Mouse (Mus musculus): ENCODE results near the gene Ddah2.

DNA sequence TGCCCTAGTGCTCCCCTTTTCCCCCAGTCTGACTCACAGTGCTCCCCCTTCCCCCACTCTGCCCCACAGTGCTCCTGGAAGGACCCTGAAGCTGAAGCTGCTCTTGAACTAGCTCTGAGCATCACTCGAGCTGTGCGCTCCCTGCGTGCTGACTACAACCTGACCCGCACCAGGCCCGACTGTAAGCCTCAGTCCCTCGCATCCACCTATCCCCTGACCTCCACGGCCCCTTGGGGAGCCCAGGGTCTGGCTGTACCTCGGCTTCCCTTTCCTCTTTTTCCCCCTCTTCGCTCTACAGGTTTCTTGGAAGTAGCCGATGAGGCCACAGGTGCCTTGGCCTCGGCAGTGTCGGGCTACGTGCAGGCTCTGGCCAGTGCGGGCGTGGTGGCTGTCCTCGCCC is 43.5 kb upstream of the Ddah2 start:
- TF ChIP-seq CTCF (IDR thresholded peaks at IDR 0.05; ENCODE audit: low read depth, low read length): no peak
- TF ChIP-seq GATA1 (IDR thresholded peaks at IDR 0.05; ENCODE audit: borderline replicate concordance, low read length): no peak
- no peak for TF ChIP-seq GATA2 (IDR thresholded peaks at IDR 0.05; ENCODE audit: borderline replicate concordance, low read depth, low read length)
